Mouse (Mus musculus): Measurements from ENCODE around the gene Vstm2l.

GRCm38 (mm10) chr2:157970124-157970523, 55.7 kb downstream of the Vstm2l start:
- no peak for TF ChIP-seq CTCF (IDR thresholded peaks at IDR 0.05; ENCODE audit: low read depth)
- TF ChIP-seq EP300 (IDR thresholded peaks at IDR 0.05; ENCODE audit: low read depth) = no peak
